Mouse (Mus musculus): ENCODE data around the gene BC005624.

DNA sequence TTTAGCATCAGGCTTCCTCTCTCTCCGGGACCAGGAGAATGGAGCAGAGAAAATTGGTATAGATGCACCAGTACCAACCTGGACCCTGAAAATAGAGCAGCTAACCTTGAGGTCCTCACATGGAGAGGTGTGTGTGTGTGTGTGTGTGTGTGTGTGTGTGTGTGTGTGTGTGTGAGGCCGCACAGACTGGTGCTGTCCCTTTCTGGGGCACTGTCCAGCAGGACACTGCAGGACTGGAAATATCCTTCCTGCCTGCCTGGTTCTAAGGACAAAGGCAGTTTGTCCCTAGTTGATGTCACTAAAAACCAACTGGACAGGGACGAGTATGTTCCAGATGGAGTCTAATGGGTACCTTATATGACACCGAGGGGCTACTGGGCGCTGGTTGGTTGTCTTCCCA lies 41.9 kb upstream of the BC005624 start:
- TF ChIP-seq POLR2A (IDR thresholded peaks at IDR 0.05; ENCODE audit: insufficient read depth, low read depth, low read length) (no peak), CTCF (IDR thresholded peaks at IDR 0.05; ENCODE audit: insufficient read depth, low read depth, low read length) (no peak)

Measured in olfactory bulb, adult 2 months (tissue).